Mouse (Mus musculus): ENCODE data around the gene Catsper3.

The Catsper3 gene

GRCm38 (mm10) chr13:55784268-55784667, at the start of gene Catsper3:
Catsper3 (plus strand) TSS chr13:55784568.
- no peak for DNase-seq (ENCODE audit: low spot score in 2 of 2)

GRCm38 (mm10) chr13:55737885-55738284, 46.5 kb upstream of the Catsper3 start:
- no peak for DNase-seq (ENCODE audit: low spot score in 2 of 2)

GRCm38 (mm10) chr13:55742306-55742705, 42.1 kb upstream of the Catsper3 start:
- DNase-seq (ENCODE audit: low spot score in 2 of 2), result no peak

GRCm38 (mm10) chr13:55754380-55754779, 30.0 kb upstream of the Catsper3 start:
- DNase-seq (ENCODE audit: low spot score in 2 of 2), result no peak

GRCm38 (mm10) chr13:55756789-55757188, 27.6 kb upstream of the Catsper3 start:
- DNase-seq (ENCODE audit: low spot score in 2 of 2), result no peak

- no peak for DNase-seq (ENCODE audit: low spot score in 2 of 2)
Observed at GRCm38 (mm10) chr13:55757645-55758044, 26.7 kb upstream of the Catsper3 start.

- DNase-seq (ENCODE audit: low spot score in 2 of 2), result no peak
Observed at GRCm38 (mm10) chr13:55760576-55760975, 23.8 kb upstream of the Catsper3 start.

- no peak for DNase-seq (ENCODE audit: low spot score in 2 of 2)
Observed at GRCm38 (mm10) chr13:55761486-55761885, 22.9 kb upstream of the Catsper3 start.

GRCm38 (mm10) chr13:55774352-55774751, 10.0 kb upstream of the Catsper3 start:
- DNase-seq (ENCODE audit: low spot score in 2 of 2), result no peak

- DNase-seq (ENCODE audit: low spot score in 2 of 2), result no peak
Observed at GRCm38 (mm10) chr13:55775056-55775455, 9.3 kb upstream of the Catsper3 start.

GRCm38 (mm10) chr13:55786120-55786519, 1.8 kb downstream of the Catsper3 start:
- DNase-seq (ENCODE audit: low spot score in 2 of 2), result no peak

GRCm38 (mm10) chr13:55801246-55801645, 16.9 kb downstream of the Catsper3 start:
- DNase-seq (ENCODE audit: low spot score in 2 of 2), result no peak

GRCm38 (mm10) chr13:55803973-55804372, 19.6 kb downstream of the Catsper3 start:
- no peak for DNase-seq (ENCODE audit: low spot score in 2 of 2)

- DNase-seq (ENCODE audit: low spot score in 2 of 2), result no peak
Observed at GRCm38 (mm10) chr13:55809041-55809623, 24.8 kb downstream of the Catsper3 start.

GRCm38 (mm10) chr13:55809707-55810106, 25.3 kb downstream of the Catsper3 start:
- no peak for DNase-seq (ENCODE audit: low spot score in 2 of 2)

GRCm38 (mm10) chr13:55810947-55811346, 26.6 kb downstream of the Catsper3 start:
- DNase-seq (ENCODE audit: low spot score in 2 of 2), result no peak

- no peak for DNase-seq (ENCODE audit: low spot score in 2 of 2)
Observed at GRCm38 (mm10) chr13:55813490-55814016, 29.2 kb downstream of the Catsper3 start.

GRCm38 (mm10) chr13:55814834-55815233, 30.5 kb downstream of the Catsper3 start:
- no peak for DNase-seq (ENCODE audit: low spot score in 2 of 2)

GRCm38 (mm10) chr13:55822499-55822898, 38.1 kb downstream of the Catsper3 start:
- DNase-seq (ENCODE audit: low spot score in 2 of 2), result no peak

- no peak for DNase-seq (ENCODE audit: low spot score in 2 of 2)
Observed at GRCm38 (mm10) chr13:55824151-55824945, 40.0 kb downstream of the Catsper3 start.

GRCm38 (mm10) chr13:55825245-55825681, 40.9 kb downstream of the Catsper3 start:
- DNase-seq (ENCODE audit: low spot score in 2 of 2), result no peak

- no peak for DNase-seq (ENCODE audit: low spot score in 2 of 2)
Observed at GRCm38 (mm10) chr13:55826008-55826671, 41.8 kb downstream of the Catsper3 start.

Measured in right cerebral cortex, postnatal 36 days (tissue).